Mouse (Mus musculus): ENCODE data around the gene Akap6.

- no peak for TF ChIP-seq CTCF (IDR thresholded peaks at IDR 0.05 in 2 of 3, conservative IDR thresholded peaks at IDR 0.05 in 1 of 3; ENCODE audit: control insufficient read depth in 1 of 3, insufficient read depth in 1 of 3, low read depth in 2 of 3, low read length in 3 of 3, poor library complexity in 1 of 3, severe bottlenecking in 1 of 3)
- no peak for TF ChIP-seq USF2 (IDR thresholded peaks at IDR 0.05; ENCODE audit: borderline replicate concordance in 1 of 2, insufficient read depth in 1 of 2, low read depth in 1 of 2, low read length in 2 of 2)
- no peak for TF ChIP-seq MAX (IDR thresholded peaks at IDR 0.05; ENCODE audit: low read length)
- no peak for TF ChIP-seq ZC3H11A (IDR thresholded peaks at IDR 0.05; ENCODE audit: low read depth, low read length)
- TF ChIP-seq RAD21 (IDR thresholded peaks at IDR 0.05; ENCODE audit: low read depth, low read length), result no peak
- TF ChIP-seq BHLHE40 (IDR thresholded peaks at IDR 0.05; ENCODE audit: borderline replicate concordance, low read depth, low read length), result no peak
- TF ChIP-seq GATA1 (IDR thresholded peaks at IDR 0.05; ENCODE audit: low read depth, low read length), result no peak
- TF ChIP-seq ZMIZ1 (IDR thresholded peaks at IDR 0.05; ENCODE audit: low read depth, low read length), result no peak
These were observed 334.3 kb downstream of the Akap6 start for GRCm38 (mm10) chr12:53033404-53033913.
